Mouse (Mus musculus): ENCODE measurements around the gene Apopt1. TPM values are rescaled to one million over a fixed set of nuclear protein-coding genes. Genes with fewer than 3 reads are reported as not detected.

Apopt1 gene
- total RNA-seq, 2 experiments from 2014 or later: 38.4 to 40.6 TPM

DNA sequence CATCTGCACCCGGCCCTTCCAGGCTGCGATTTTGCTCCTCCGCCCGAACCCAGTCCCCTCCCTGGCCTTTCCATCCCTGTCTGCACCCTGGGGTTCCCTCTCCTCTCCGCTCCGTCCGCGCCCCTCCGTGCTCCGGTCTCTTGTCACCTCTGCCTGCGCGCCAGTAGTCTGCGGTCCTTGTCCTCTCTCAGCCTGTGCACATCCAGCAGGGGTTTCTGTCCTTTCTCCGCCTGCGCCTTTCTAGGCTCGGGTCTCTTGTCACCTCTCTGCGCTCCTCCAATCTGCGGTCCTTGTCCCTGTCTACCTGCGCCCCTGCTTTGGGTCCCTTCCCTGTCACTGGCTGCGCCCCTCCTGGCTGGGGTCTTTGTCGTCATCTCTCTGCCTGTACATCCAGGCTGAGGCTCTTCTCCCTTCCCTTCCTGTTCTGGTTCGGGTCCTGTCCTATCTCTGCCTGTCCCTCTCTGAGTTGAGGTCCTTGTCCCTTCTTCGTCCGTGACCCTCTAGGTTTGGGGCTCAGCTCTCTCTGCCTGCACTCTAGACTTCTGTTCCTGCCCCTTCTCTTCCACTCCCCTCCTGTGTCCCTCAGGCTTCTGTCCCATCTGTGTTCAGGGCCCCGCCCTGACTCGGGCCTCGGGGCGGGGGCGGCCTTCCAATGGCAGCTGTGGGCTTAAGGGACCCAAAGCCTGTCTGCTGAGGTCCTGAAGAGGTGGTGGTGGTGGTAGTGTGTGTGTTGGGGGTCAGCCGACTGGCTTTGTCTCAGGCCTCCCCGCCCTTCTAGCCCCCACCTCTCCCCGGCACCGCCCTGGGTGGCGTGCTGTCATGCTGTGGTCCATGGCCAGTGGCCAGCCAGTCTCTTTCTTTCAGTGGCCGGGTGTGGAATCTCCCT, 46.4 kb downstream of the Apopt1 start:
- intact Hi-C loops (cut with DNase I): loop anchor here (5.0 kb wide), 1 partner anchor 198 kb away; no protein-coding TSS in a partner anchor
- DNase-seq: peak; percentile 74 to 82

DNA sequence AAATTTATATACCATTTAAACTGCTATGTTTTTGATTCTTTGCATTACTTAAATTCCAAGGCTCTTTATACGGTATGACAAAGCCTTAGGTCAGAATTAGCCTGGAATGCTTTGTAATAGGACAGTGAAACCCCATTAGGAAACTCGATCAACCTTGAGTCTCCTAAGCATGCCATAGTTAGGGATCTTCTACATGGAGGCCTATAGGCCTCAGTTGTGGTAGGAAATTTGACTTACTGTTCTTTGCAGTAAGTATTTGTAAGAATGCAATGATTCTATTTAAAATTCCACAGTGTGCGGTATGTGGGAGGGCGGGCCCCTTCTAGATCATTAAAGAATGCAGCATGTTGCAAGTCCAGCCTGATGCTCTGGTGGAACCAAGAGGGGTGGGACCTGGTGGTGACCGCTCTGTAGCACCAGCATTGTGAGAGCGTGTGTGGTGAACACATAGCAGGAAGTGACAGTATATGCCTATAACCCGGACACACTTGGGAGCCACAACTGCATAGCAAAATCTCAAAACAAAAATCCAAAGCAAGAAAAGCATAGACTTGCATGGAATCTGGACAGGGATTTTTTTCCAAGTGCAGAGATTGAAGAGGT, 47.3 kb downstream of the Apopt1 start:
- DNase-seq: no peak
- intact Hi-C loops (cut with DNase I): loop anchor here (5.0 kb wide), 1 partner anchor 197 kb away; no protein-coding TSS in a partner anchor

DNA sequence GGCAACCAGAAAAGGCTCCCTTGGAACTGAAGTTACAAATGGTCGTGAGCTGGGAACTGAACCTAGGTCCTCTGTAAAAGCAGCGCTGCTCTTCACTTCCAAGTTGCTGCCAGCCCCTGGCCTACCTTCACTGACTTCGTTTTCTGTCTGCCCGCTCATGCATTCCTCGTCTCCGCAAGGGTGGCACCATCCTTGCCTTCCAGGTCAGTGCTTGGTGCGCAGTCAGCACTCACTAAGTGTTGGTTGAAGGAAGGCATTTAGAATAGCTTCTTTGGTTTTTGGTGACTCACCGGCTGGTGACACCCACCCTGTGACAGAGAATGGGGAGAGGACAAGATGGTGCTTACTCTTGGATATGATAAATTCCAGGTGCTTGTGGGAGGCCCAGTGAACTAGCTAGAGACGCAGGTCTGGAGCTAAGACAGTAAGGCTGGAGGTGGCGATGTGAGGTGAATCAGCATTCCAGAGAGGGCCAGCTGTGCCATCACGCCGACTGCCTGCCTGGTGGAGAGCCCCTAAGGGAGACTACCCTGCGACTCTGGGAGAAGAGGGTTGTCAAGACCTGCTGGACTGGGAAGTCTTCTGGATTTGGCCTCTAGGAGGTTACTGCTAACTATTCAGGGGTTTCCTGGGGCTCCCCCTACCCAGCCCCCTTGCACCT, 49.7 kb downstream of the Apopt1 start:
- intact Hi-C loops (cut with DNase I): loop anchor here (5.0 kb wide), 1 partner anchor 195 kb away; no protein-coding TSS in a partner anchor
- DNase-seq: no peak

DNA sequence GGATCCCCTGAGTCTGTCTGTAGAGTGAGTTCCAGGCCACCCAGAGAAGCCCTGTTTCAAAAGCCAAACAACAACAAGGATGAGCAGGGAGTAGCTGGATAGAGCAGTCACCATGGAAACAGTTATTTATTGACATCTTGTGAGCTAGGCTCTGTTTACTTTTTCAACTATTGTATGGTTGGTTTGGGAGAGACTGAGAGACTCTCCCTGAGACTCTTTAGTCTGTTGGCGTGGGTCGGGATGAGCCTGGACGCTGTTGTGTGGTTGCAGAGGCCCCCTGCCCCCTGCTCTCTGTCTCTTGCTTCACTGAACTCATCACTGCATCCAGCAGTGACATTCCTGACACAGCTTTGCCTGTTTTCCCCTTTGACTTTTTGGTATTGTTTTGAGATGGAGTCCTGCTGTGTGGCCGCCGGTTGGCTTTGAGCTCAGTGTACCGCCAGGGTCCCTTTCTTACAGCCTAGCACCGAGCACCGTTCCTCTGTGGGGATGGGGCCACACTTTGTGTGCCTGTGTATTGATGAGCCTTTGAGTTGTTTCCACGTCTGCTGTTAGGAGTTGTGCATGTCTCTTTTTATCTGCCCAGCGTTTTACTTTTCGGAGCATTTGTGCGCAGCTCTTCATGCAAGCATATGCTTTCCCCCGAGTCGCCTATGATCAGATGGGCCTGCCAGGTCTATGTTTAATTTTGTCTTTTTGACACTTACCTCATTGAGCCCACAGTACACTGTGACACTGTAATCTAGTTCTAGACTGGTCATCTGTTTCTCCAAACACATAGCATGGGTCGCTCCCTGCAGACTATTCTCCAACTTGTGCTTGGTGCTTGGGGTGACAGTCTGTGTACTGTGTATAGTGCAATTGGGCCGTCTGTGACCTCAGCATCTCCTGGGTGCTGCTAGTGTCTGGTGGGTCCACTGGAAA, 53.5 kb downstream of the Apopt1 start:
- intact Hi-C loops (cut with DNase I): no loop called here
- DNase-seq: no peak

DNA sequence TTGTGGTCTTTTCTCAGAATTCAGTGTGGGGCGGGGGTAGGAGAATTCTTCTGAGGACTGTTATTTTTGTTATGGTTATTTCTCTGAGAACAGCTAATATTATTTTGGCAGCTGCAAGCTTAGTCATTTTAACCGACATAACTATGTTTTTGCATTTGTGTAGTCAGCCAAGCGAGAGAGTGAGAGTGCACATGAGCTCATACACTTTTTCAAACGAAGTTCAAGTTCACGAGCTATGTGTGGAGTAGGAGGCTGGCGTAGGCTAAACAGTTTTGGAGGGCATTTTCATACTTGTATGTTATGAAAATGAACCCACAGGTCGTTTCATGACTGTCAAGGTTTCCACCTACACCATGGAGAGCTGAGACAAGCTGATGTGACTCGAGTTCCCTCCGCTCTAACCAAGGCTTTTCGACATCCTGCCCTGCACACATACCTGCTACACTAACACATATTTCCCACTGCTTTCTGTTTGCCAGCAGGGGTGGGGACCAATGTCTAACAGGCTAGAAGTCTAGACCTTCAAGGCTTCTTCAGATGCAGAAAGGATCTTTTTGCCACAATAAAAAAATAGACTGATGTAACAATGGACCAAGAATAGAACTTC, 55.4 kb downstream of the Apopt1 start:
- DNase-seq: no peak
- intact Hi-C loops (cut with DNase I): no loop called here

DNA sequence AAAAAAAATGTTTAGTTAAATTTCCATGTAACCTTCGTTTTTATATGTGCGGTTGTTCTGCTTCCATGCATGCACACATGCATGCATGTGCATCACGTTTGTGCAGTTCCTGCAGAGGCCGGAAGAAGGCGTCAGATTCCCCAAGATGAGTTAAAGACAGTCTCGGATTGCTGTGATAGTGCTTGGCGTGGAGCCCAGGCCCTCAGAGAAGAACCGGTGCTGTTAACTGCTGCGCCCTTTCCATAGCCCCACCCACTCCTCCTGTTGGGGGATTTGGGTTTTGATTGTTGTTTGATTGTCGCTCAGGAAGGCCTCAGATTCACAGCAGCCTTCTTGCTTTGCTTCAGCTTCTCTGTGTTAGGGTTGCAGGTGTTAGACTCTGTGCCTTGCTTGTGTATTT, 56.2 kb downstream of the Apopt1 start:
- peak; percentile 57 to 71 for DNase-seq
- intact Hi-C loops (cut with DNase I): no loop called here

DNA sequence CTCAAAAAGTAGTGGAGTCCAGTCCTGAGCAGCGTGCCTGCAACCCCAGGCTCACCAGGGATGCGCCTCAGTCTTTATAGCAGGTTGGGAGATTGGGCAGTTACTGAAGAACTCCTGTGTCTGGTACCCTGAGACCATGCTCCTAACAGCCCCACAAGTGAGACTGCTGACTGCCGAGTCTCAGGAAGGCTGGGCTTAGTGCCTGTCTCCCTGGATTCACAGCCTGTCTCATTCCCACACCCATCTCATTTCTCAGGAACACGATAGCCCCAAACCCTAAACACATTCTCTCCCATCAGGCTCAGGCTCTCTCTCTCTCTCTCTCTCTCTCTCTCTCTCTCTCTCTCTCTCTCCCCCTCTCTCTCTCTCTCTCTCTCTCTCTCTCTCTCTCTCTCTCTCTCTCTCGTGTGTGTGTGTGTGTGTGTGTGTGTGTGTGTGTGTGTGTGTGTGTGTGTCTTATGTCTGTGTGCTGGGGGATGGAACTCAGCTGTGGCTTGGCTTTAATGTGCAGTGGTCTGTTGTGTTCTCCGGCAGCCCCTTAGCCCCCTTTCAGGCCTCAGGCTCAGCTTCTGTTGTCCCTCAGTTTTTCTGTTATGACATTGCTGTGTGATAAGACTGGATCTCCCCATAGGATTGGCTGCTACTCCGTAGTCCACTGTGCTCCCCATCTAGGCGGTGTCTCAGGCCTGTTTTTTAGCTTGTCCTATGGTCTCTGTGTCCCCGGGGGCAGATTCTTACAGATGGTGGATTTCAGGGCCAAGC, 56.9 kb downstream of the Apopt1 start:
- DNase-seq: no peak
- intact Hi-C loops (cut with DNase I): no loop called here

DNA sequence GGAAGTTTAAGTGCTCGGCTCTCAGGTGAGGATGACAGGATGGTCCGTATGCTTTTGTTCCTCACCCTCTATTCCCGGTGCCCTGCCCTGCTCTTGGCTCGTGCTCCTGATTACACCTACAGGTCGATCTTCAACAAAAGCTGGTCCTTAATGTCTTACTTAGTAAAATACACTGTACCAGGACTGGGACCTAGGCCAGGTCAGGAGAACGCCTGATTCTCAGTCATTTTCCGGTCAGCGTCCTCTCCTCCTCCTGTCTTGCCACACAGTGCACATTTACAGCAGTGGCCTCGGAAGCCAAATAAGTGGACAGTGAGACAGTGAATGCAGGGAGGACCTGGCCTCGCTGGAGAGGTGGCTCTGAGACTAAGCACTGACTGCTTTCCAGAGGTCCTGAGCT, 57.6 kb downstream of the Apopt1 start:
- intact Hi-C loops (cut with DNase I): no loop called here
- no peak for DNase-seq

DNA sequence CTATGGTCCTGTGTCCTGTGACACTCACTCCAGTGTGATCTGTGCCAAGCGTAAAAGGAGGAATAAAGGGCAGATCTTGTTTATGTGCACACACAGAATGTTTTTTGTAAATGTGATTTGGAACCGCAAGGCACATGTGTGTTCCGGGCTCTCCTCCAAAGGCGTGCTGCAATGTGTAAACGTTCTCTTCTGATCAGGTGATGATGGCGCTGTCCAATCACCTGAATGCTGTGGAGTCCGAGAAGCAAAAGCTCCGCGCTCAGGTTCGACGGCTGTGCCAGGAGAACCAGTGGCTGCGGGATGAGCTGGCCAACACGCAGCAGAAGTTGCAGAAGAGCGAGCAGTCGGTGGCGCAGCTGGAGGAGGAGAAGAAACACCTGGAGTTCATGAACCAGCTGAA, 61.1 kb downstream of the Apopt1 start:
- no peak for DNase-seq
- intact Hi-C loops (cut with DNase I): no loop called here

DNA sequence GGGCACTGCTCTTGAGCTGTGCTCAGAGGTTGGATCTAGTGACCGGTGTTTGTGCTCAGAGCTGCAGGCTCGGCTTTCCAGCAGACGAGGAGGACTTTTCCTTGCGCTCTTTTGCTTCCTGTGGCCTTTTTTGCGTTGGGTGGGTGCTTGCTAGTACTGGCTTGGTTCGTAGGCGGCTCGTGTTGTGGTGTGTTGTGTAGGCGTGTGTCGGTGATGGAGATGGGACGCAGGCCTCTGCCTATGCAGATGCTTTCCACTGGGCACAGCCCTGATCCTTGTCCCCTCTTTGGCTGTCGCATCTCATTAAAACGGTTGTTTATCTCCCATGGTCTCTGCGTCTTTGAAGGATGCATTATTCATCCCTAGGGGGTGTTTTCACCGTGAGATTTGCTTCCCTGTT, 61.8 kb downstream of the Apopt1 start:
- intact Hi-C loops (cut with DNase I): no loop called here
- no peak for DNase-seq

DNA sequence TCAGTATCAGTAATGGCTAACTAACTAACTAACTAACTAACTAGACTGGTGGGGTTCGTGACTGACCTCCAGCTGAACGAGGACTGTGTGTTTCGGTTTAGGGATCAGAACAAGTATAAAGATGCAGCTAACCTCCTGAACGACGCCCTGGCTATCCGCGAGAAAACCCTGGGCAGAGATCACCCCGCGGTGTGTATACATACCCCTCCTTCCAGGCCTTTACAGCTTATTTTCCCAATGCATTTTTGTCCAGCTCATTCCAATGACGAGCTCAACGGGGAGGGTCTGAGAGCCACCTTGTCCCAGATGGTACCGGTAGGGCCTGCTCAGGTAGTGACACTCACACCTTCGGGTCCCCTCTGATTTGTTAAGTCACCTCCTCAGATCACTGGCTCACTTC, 64.9 kb downstream of the Apopt1 start:
- DNase-seq: no peak
- intact Hi-C loops (cut with DNase I): no loop called here

DNA sequence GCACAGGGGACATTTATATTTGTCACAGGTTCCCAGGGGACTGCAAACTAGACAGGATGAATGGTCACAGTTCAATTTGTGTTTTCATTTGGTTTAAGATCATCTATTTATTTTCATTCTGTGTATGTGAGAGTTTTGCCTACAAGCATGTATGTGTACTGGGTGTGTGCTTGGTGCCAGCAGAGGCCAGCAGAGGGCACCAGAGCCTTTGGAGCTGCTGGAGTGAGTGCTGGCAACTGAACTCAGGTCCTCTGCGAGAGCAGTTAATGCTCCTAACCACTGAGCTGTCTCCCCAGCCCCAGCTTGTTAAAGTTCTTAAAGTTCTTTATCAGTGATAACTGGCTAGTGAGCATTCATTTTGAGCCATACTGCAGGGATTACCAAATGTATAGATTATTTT, 66.5 kb downstream of the Apopt1 start:
- no peak for DNase-seq
- intact Hi-C loops (cut with DNase I): no loop called here

DNA sequence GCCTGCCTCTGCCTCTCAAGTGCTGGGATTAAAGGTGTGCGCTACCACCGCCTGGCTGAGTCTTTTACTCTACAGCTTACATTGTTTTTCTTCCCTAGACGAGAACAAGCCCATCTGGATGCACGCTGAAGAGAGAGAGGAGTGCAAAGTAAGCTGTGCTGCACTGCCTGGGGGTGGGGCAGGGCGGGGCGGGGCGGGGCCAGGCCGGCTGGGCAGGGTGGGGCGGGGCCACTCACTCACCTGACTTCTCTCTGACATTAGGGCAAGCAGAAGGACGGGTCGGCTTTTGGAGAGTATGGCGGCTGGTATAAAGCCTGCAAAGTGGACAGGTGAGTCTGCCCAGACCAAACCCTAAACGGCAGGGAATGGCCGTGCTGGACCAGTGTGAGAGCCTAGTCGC, 72.1 kb downstream of the Apopt1 start:
- DNase-seq: no peak
- intact Hi-C loops (cut with DNase I): loop anchor here (1.0 kb wide), 1 partner anchor 12 kb away; no protein-coding TSS in a partner anchor

DNA sequence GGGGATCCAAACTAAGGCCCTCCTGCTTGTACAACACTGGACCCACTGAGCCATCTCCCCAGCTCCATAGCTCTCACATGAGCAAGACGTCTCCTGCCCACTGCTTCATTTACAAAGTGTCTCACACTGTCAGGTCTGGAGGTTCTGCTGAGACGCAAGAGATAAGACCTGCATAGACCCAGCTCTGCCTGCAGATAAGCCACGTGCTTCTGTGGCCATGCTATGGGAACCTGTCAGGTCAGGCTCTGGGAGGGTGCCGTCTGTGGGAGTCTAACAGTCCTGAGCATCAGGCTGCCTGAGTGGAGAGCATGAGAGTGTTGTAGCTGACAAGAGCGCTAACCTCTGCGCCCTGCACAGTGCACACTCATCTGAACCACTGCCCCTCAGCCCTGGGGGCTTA, 74.0 kb downstream of the Apopt1 start:
- intact Hi-C loops (cut with DNase I): no loop called here

DNA sequence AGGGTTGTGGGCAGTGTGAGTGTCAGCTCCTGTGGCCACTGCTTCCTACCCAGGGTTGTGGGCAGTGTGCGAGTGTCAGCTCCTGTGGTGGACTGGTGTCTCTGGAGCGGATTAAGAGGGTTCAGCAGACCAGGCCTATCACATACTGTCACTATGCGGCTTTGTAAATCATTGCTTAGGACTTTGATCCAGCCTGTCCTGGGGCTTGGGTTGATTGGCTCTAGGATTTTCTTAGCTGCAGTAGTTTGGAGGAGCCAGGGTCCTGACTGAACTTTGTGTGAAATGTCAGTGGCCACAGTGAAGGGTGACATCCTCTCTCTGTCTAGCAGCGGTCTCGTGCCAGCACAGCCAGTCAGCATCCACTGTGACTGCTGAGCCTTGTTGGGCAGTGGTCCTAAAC, 77.0 kb downstream of the Apopt1 start:
- intact Hi-C loops (cut with DNase I): no loop called here
- no peak for DNase-seq

More for the DNA sequence above, 74.0 kb downstream of the Apopt1 start:
- DNase-seq: no peak

DNA sequence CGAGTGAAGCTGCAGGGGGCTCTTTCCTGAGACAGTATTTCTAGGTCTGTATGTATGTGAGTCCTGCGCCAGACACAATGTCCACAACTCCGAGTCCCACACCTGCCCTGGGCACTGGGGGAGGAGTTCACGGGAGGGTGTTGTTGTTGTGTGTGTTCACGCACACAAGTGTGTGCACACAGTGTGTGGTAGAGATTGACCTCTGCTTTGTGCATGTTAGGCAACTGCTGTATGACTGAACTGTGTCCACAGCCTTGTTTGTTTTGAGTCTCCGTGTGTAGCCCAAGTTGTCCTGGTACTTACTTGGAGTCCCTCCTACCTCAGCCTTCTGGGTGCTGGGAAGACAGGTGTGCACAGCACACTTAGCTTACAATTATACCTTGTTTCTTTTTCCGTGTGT, 77.6 kb downstream of the Apopt1 start:
- intact Hi-C loops (cut with DNase I): no loop called here
- DNase-seq: no peak

DNA sequence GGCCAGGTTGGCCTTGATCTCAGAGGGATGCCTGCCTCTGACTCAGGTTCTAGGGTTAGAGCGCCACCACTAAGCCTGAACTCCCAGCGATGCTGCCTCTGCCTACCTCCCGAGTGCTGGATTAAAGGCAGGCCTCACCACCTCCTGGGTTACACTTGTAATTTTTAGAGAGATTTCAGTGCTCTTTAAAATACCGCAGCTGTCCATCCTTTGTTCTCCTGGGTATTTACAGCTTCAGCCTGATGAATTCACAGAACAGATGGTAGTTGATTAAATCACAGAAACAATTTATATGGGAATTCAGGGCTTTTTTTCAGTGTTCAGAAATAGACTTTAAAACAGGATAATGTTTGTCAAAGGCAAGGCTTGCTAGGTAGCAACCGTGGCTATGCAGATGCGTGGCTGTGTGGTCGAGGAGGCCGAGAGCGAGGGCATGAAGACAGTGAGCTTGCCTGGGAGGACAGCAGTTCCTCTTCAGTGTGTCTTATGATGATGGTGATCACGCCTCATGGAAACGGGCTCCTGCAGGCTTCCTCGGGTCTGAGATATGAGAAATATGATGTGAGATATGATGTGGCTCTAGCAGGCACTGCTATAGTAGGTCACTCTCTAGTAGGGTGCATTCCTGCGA, 78.5 kb downstream of the Apopt1 start:
- intact Hi-C loops (cut with DNase I): no loop called here
- no peak for DNase-seq

DNA sequence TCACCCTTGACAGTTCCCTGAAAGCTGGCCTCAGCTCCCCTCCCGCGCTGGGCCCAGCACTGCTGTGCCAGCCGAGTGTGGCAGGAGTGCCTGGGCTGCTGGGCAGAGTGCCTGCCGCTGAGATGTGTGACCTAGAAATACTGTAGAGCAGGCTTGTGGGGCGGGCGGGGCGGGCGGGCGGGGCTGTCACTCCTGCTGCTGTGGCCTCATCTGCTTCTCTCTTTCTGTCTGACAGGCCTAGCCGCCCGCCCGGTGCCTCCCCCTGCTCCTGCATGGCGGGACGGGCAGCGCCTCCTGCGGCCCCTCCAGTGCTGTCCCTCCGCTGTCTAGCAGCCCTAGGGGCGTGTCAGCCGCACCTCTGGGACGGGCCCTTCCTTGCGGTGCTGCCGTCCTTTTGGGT, 81.0 kb downstream of the Apopt1 start:
- DNase-seq: peak; percentile 49 to 62
- intact Hi-C loops (cut with DNase I): no loop called here

All from heart, postnatal 36 days (tissue).